Mouse (Mus musculus) spleen, postnatal 14 days (tissue): Measurements from ENCODE around the gene Ppard.

Source experiments
- DNase-seq, 2 experiments: peaks; one replicate each; pipeline ENCODE4 v3.0.0; 2021 to 2022; ENCODE audit warnings: low spot score in 2 of 2

Ppard gene

DNA sequence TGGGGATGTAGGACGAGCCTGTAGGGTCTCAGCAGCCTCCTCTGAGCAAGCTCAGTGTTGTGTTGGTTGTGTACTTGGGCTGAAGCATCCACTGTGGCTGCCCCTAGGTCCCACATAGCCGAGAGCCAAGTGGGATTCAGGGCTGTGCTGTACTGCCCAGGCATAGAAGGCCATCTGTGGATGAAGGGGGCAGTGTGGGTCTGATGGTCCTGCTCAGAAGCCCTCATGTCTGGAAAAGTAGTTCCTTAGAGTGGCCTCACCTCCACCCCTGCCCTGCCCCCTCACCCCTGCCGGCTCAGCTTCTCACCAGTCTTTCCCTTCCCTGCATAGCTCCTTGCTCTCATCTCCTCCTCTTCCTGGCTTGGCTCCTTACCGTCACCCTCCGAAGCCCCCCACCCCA, 23.2 kb downstream of the Ppard start:
- DNase-seq, result no peak

DNA sequence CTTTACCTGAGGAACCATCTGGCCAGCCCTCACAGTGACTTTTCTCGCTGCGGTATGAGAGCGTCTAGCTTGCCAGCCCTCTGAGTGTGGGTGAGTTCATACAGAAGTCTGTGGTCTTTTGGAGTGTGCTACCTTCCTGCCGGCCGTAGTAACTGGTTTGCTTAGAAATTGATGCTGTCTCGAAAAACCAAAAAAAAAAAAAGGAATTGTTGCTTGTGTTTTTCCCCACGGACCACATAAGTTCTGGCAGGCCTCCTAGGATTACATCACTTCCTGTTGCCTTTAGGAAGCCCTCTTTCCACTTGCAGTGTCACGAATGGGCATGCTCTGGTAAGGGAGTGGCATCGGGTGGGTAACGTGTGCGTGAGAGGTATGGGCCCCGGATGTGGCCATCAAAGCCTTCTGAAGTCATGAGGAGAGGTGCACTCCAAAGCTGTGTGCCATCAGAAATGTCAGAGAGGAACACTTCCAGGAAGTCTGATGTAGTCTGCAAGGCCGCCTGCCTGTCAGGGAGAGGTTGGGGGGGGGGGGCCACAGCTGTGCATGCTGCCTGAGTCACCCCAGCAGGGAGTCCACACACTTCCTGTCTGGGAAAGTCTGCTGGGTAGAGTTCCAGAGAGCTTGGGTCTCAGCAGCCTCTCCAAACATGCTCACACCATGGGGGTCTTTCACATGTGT, 24.3 kb downstream of the Ppard start:
- DNase-seq, result no peak

DNA sequence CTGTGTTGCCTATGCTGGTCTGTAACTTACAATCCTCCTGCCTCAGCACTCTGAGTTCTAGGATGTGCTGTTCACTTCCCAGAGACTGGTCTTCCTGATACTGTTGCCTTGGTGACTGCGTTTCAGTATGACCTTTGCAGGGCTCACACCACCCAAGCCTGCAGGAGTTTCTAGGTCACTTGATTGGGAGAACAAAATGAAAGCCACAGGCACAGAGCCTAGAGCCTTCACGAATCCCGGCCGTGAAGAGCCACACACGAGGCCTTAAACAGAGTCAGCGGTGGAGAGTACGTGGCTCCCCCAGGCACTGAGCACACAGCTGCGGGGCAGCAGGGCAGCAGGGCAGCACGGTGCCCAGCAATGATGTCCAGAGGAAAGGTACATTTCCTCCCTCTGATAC, 25.8 kb downstream of the Ppard start:
- DNase-seq, result no peak

DNA sequence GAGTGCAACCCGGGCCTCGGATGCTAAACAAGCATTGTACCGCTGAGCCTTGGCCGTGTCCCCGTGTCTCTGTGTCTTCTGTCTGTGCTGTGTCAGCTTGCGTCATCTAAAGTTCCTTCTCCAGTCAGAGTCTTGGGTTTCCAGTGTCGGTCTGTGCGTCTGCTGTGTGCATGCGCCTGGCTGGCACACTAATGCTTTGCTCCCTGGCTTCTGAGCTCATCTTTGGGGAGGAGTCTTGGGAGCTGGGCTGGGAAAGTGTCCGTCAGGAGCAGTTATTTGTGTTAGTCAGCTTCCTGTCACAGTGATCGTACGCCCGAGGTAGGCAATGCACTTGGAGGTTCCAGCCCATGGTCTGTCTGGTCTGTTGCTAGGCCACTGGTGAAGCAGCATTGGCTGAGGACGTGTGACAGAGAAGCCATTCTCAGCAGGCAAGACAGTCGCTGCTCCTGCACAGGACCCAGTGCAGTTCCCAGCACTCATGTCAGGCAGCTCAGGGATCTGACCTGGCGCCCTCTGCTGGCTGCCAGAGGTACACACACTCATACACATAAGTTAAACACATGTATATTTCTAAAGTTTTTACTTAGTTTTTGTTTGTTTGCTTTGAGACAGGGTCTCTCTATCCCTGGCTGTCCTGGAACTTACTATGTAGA, 27.5 kb downstream of the Ppard start:
- DNase-seq, result peak in 1 of 2 experiments; percentile 21

DNA sequence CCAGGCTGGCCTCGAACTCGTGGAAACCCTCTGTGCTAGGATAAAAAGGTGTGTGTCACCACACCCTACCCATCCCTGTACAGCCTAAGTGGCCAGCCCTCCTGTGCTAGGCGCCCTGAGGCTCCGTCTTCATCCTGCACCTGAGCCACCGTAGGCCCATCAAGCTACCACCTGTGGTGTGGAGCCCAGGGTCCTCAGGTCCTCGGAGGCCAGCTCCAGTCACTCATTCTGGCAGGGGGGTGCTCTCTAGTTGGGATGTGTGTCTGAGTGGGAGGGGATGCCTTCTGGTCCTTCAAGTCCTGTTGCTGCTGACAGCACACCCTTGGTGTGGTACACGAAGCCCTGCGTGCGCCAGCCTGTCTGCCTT, 28.0 kb downstream of the Ppard start:
- no peak for DNase-seq

DNA sequence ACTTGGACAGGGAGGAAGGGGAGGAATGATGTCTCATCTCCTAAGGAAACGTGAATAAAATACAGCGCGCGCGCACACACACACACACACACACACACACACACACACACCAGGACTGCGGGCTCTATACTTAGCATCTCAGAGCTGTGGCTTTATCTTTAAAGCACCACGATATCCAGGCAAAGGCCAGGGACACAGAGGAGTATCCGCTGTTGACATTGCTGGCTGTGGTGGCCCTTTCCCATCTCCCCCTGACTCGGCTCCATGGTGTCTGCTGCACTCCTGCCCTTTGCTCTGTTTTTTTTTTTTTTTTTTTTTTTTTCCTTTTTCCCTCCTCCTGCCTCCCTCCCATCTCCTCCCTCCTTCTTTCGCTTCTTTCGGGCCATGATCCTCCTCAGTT, 29.3 kb downstream of the Ppard start:
- DNase-seq, result no peak

DNA sequence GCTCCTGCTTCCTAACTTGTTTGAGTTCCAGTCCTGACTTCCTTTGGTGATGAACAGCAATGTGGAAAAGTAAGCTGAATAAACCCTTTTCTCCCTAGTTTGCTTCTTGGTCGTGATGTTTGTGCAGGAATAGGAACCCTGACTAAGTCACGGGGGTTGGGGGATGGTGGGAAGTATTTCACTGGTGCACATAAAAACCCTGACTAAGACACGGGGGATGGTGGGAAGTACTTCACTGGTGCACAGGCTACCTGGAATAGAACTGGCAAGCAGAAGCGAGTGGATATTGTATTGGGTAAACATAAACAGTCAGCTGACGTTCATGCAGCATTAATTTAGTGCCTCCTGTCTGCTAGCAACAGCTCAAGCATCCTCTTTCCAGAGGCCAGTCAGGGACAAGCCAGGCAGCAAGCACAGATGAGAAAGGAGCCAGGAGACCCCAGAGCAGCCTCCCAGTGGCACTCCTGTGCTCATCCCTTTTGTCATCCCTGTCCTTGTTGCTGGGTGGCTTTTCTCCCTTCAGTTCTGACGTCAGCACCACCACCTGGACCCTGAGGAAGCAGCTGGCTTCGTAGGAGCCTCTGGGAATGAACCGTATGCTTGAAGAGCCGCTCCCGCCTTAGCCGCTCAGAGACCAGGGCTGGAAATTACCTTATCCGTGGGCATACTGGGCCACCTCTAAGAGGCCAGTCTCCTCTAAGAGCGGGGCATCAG, 30.8 kb downstream of the Ppard start:
- DNase-seq, result no peak

DNA sequence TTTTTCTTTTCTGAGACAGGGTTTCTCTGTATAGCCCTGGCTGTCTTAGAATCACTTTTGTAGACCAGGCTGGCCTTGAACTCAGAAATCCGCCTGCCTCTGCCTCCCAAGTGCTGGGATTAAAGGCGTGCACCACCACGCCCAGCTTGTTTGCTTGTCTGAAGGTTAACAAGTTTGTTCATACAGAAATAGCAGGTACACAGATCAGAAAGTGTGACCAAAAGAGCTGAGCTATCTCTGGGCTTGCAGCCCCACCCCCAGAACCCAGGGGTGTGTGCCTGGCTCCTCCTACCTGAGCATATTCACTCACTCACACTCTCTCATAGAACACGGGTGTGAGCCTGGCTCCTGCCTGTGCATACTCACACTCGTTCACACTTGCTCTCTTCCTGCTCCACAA, 34.8 kb downstream of the Ppard start:
- no peak for DNase-seq

DNA sequence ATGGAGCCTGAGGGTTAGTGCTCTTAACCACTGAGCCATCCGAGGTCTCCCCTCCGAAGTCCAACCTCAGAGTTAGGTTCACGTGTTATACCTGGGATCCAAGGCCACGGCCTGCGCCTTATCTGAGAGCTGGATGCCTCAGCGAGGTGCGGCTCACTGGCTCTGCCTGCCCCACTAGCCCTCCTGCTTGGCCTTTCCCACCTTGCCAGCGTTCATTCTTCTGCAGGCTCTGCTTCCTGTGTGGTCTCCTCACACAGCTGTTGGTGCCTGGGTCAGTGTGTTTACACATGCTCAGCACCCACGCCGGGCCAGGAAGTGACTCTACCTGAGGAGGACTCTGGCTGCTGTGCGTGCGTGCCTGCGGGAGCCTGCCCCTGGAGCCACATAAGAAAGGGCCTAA, 37.7 kb downstream of the Ppard start:
- no peak for DNase-seq

DNA sequence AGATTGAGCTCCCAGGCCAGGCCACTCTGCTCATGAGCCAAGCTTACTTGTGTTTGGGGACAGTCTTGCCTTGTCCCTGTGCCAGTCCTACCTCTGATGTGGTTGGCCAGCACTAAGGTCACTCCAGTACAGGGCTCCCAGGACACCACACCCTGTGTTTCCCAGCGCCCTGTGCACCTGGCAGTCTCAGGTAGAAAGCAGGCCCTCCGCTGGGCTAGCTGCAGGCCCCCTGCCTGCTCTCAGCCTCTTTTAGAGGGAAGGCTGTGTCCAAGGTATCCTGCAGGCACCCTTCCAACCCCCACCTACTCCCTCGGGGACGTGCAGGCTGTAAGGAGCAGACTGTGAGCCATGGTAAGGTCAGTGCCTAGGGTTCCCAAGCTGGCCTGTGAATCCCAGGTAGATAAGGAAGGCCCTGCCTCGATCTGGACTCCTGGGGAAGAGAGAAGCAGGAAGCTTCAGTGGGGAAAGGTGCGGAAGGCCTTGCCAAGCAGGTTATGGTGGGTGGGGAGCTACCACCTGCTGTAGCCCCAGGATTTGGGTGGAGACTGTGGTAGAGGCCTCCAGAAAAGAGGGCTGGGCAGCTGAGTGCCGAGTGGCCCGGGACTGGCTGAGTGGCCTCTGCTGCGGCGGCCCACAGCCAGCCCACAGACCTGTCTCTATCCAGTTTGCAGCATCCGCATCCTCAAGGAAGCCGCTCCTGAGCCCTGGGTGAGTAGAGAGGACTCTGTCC, 39.2 kb downstream of the Ppard start:
- no peak for DNase-seq

DNA sequence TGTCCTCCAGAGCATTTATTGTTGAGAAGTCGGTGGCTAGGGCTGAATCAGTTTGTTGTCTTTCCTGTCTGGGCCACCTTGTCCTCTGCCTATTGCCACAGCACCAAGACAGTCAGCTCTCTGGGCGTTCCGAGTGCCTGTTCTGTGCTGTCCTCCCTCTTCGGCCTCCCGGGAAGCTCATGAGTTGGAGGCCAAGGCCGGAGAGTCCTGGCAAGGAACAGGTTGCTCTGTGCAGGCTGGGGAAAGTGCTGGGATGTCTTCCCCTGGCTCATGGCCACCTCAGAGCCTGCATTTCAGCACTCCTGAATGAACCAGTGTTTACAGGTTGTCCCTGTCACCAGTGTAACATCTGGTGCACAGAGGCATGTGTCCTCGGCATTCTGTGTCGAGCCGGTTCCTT, 39.8 kb downstream of the Ppard start:
- no peak for DNase-seq

DNA sequence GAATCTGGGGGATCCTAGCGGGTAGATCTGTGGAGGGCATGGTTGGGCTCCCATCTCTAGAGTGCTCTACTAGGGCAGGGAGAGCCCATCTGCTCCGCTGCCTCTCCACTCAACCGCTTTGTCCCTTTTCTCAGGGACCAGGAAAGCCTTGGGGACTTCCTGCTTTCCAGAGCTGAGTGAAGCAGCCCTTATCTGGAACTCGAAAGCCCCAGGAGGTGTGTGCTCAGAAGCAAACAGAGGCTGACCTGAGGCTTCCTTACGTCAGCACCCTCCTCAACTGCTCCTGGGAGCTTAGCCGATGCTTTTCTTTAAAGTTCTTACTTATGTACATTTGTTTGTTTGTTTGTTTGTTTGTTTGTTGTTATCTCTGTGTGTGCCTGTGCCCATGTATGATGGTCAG, 40.3 kb downstream of the Ppard start:
- no peak for DNase-seq

DNA sequence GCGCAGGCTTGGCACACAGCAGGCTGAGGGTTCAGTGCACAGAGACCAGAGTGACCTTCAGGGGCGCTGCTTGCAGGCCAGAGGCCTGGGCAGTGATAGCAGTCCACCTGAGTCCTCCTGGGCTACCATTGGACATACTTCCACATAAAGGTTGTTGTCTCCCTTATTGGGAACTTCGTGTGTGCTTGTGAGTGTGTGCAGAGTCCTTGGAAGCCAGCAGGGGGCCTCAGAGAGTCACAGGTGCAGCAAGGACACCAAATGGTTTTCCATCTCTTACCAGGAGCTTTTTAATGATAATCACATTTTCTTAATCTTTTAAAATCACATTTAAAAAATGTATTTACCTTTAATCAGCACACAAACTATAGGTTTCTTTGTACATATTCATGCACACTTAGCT, 42.2 kb downstream of the Ppard start:
- no peak for DNase-seq

DNA sequence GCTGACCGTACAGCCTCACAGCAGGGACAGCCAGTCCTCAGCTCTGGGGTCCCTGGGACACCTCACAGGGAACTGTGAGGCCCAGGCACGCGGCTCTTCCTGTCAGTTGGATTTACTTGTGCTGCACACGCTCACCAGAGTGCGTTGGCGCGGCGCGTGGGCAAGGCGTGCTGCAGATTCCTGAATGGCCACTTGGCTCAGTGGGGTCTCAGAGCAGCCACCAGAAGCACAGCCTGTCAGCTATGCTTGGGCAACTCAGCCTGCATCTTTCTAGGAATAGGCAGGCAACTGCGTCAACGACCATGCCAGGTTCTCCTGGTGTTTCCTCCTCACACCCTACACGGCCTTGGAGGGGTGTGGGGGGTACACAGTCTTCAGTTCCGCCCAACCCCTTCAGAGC, 44.7 kb downstream of the Ppard start:
- no peak for DNase-seq

DNA sequence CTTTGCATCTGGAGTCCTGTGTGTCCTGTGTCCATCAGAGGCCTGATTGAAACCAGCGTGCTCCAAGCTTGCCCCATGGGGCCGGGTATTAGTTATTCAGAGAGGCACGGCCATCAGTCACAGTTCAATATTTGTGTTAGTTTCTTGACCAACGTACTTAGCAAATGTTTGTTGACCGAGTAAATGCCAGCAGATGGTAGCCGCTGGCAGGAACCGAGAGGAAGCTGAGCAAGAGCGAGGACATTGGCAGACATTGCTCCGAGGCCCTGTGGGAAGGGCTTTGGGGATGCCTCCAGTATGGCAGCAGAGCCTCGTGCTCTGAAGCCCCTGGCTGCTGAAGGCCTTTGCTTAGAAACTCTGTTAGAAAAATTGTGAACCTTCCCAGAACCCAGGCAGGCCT, 45.2 kb downstream of the Ppard start:
- DNase-seq, result no peak

DNA sequence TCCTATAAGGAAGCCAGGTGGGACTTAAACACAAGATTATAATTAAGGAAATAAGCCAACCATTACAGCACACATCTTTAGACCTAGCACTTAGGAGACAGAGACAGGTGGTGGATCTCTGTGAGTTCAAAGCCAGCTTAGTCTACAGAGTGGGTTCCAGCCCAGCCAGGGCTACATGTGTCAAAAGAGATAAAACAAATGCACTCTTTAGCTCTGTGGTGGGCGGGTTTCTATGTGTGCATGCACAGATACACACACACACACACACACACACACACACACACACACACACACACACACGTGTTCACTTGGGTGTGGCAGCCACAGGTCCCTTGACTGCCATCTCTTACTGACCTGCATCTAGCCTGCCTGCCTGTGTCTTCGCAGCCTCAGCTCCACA, 45.7 kb downstream of the Ppard start:
- DNase-seq, result no peak

DNA sequence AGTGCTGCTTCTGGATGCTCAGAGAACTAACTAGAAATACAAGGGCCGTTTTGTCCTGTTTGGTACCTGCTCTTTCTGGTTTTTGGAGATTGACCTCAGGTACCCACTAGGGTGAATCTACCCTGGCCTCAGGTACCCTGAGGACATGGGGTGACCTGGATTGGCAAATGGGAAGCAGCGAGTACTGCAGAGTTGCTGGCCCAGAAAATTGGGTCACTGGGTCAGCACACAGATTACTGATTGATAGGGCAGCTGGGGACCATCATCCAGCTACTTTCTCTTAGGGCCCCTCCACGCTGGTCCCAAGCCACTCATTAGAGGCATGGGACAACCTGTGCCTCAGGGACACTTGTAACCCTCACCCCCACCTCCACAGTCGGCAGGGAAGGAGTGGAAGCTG, 46.7 kb downstream of the Ppard start:
- no peak for DNase-seq

DNA sequence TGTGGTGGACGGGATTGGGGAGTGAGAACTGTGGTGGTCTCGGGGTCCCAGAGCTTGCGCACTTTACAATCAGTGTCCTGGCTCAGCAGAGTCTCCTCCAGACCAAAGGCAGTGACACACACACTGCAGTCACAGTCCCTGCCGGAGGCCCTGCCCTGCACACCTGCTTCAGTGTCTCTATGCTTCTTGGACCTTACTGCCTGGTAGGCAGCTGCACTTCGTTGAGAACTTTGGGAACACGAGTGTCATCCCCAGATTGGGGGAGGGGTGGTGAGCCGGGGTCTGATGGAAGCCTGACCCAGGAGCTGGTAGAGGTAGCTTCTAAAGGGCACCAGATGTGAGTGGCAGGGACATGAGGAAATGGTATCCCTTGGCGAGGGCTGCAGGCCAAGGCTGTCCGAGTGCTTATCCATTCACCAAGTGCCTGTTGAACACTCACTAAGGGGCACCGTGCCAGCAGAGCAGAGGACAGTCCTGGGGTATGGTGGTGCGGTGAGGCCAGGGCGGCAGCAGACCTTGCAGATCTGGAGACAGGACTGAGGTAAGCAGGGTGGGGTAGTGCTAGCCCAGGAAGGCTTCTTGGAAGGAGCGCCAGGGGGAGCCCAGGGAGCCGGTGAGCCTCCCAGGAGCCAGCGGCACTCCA, 47.4 kb downstream of the Ppard start:
- no peak for DNase-seq

DNA sequence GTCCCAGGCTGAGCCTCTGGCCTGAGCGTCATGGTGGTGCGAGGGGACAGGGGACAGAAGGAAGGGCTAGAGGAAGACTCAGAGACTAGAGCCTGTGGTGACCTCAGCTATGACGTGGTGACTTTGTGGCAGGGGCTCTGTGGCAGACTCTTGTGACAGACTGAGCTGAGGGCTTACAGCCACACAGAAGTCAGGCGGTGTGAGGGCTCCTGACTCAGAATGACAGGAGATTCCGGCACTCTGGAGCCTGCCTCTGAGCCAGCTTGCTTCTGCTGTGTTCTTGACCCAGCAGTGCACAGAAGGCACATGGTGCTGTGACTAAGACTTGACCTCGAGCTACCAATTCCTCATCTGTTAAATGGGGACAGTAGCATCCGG, 47.9 kb downstream of the Ppard start:
- DNase-seq, result no peak

DNA sequence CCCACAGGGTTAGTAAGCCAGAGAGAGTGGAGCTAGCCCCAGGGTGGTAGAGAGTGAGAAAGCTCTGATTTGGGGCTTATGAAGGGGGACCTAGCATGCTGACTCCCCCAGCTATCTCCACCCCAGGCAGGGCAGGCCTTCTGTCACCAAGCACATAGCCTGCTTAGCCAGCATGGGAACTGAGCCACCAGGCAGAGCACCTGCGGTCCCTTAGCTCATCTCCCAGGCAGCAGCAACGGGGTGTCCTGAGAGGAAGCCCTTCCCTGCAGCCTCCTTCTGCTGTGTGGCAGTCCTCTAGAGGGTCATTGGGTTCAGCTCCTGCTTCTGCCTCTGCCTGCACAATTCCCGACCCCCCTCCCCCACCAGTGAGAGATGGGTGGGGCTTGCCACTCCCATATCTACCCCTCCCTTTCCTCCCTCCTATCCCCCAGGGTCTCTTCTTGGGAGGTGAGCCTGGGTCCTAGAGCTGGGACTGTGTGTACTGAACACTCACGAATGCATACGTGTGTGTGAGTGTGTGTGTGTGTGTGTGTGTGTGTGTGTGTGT, 48.4 kb downstream of the Ppard start:
- DNase-seq, result no peak

DNA sequence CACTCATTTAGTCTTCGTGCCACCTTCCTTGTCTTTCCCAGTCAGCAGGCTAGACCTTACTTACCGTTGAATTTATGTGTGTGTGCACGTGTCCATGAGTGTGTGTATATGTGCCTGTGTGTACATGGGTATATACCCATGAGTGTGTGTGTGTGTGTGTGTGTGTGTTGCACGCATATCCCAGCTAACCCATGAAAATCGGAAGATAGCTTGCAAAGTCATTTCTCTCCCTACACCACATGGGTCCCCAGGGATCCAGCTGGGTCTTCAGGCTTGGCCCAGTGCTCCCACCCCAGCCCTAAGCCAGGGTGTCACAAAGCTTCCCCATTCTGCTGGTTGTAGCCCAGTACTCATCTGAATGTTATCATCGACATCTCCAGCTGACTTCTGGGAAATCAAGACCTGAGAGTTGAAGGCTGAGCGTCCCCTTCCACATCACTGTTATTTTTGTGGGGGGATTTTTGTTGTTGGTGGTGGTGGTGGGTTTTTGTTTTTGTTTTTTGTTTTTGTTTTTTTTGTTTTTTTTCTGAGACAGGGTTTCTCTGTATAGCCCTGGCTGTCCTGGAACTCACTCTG, 49.5 kb downstream of the Ppard start:
- no peak for DNase-seq

DNA sequence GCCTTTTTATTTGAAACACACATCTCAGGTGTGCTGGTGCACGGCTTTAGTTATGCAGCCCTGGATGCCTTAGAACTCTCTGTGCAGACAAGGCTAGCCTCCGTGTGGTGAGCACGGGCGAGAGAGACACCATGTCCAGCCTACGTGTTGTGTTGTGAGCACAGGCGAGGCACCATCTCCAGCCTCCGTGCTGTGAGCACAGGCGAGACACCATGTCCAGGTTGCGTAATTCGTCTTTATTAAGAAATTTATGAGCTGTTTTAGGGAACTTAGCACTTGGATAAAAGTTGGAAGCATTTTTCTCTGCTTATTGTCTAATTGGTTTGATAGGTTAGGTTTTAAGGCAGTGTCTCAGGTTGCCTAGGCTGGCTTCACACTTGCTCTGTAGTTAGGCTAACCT, 50.7 kb downstream of the Ppard start:
- no peak for DNase-seq
